Mouse (Mus musculus) embryonic facial prominence, embryonic 14.5 days (tissue): Measurements from ENCODE around the gene Btf3l4. TPM values are rescaled to one million over a fixed set of nuclear protein-coding genes. Genes with fewer than 3 reads are reported as not detected.

ENCODE experiments used
- ATAC-seq: fragments of 200-750 bp; cut with Nextera tagmentation; 2 replicates; pipeline ENCODE4 v1.8.0; 2017; ENCODE audit warnings: low read depth, moderate number of reproducible peaks, moderate TSS enrichment
- DNase-seq: peaks from one replicate; pipeline ENCODE4 v3.0.0-alpha.2; 2015; ENCODE audit warnings: low spot score
- H3K27ac ChIP-seq: fragments of 300-500 bp; sonication (generic); replicated peaks from 2 replicates; pipeline ENCODE4 v1.5.1; 2014; ENCODE audit warnings: low read depth, mild to moderate bottlenecking, low read length, moderate library complexity
- H3K27me3 ChIP-seq: fragments of 300-500 bp; sonication (generic); replicated peaks from 2 replicates; pipeline ENCODE4 v1.6.1; 2014; ENCODE audit warnings: low read length; ENCODE audit not compliant: control insufficient read depth, insufficient read depth
- H3K36me3 ChIP-seq: fragments of 300-500 bp; sonication (generic); 2 replicates; pipeline ENCODE4 v1.6.1; 2014; ENCODE audit warnings: low read length, mixed read lengths; ENCODE audit not compliant: control insufficient read depth, insufficient read depth
- H3K4me1 ChIP-seq: fragments of 300-500 bp; sonication (generic); 2 replicates; pipeline ENCODE4 v1.6.1; 2014; ENCODE audit warnings: antibody characterized with exemption, low read length; ENCODE audit not compliant: control insufficient read depth, insufficient read depth
- H3K4me2 ChIP-seq: fragments of 300-500 bp; sonication (generic); 2 replicates; pipeline ENCODE4 v1.6.1; 2014; ENCODE audit warnings: low read depth, mild to moderate bottlenecking, low read length, moderate library complexity, mixed read lengths
- H3K4me3 ChIP-seq: fragments of 300-500 bp; sonication (generic); 2 replicates; pipeline ENCODE4 v1.5.1; 2014; ENCODE audit warnings: low read depth, mild to moderate bottlenecking, low read length
- H3K9ac ChIP-seq: fragments of 300-500 bp; sonication (generic); 2 replicates; pipeline ENCODE4 v1.6.1; 2014; ENCODE audit warnings: low read depth, mild to moderate bottlenecking, low read length, moderate library complexity, mixed read lengths
- H3K9me3 ChIP-seq: fragments of 300-500 bp; sonication (generic); 2 replicates; pipeline ENCODE4 v1.6.1; 2016; ENCODE audit warnings: low read length; ENCODE audit not compliant: control insufficient read depth
- WGBS: fragments of 180-500 bp; shearing (Covaris S2); extraction: QIAGEN DNeasy Blood & Tissue Kit; methylation state at CpG from one replicate; pipeline ENCODE4 v1.1.7; 2014; 5-methylcytosine and 5-hydroxymethylcytosine counted together
- polyA plus RNA-seq: library from polyadenylated mRNA; unstranded; fragments of >200 nt; fragmentation: Nextera tagmentation; extraction: Ambion mirVana; gene quantifications from 2 replicates; pipeline ENCODE4 v1.2.1, GENCODE M21; 2014

The Btf3l4 gene
- polyA plus RNA-seq, 1 experiment from 2014 or later, result 141 TPM

- Histone ChIP-seq H3K27me3 (no peaks in the 10 kb centered on the region), H3K36me3 (no peaks in the 10 kb centered on the region), H3K27ac (peak within 1 kb of the TSS; percentile 97), H3K9ac (peak within 1 kb of the TSS; percentile 99), H3K4me3 (peak within 1 kb of the TSS; percentile 93), H3K4me1 (peaks cover 3% of the 10 kb centered on the region; the same call in 1 of the 2 replicates), H3K9me3 (no peaks in the 10 kb centered on the region), H3K4me2 (peak within 1 kb of the TSS; percentile 56)
- under 1% methylated on average over 45 of the region's 111 CpGs for WGBS
- ATAC-seq (peak; percentile 94), DNase-seq (peak; percentile 83)
Measured at GRCm38 (mm10) chr4:108780057-108780863, 53.2 kb downstream of the Btf3l4 start, which contains the start of gene Zfyve9. Gene Zfyve9, minus strand, starts transcription at chr4:108780798.

GRCm38 (mm10) chr4:108779763-108780056 is 53.7 kb downstream of the Btf3l4 start:
- Histone ChIP-seq H3K9ac (peak overlapping the region; percentile 99), H3K4me3 (peak overlapping the region; percentile 93), H3K4me2 (peak overlapping the region; percentile 56), H3K36me3 (no peaks in the 10 kb centered on the region), H3K4me1 (peaks cover 3% of the 10 kb centered on the region; the same call in 1 of the 2 replicates), H3K9me3 (no peaks in the 10 kb centered on the region), H3K27ac (peak overlapping the region; percentile 97), H3K27me3 (no peaks in the 10 kb centered on the region)
- 0% methylated on average over 7 of the region's 7 CpGs for WGBS
- ATAC-seq (no peak), DNase-seq (no peak)

GRCm38 (mm10) chr4:108768527-108768926 is 64.9 kb downstream of the Btf3l4 start:
- Histone ChIP-seq H3K4me3 (no peak overlapping the region), H3K4me1 (no peaks in the 10 kb centered on the region), H3K27me3 (no peaks in the 10 kb centered on the region), H3K9ac (no peak overlapping the region), H3K4me2 (no peak overlapping the region), H3K9me3 (no peaks in the 10 kb centered on the region), H3K27ac (no peak overlapping the region), H3K36me3 (no peaks in the 10 kb centered on the region)
- DNase-seq (peak; percentile 43), ATAC-seq (peak; percentile 57; the same call in 1 of the 2 replicates)

Other genes with a start within 250 kb of the Btf3l4 start
- gene Cc2d1b, start 213.7 kb downstream of the Btf3l4 start, polyA plus RNA-seq, result 28.2 and 32.5 TPM in 2 replicates
- 1.2 and 1.7 TPM in 2 replicates for gene 3110021N24Rik, start 114.0 kb downstream of the Btf3l4 start, polyA plus RNA-seq
- 4.6 and 4.7 TPM in 2 replicates for gene Zfyve9, start 52.8 kb downstream of the Btf3l4 start, polyA plus RNA-seq
- 103 and 107 TPM in 2 replicates for gene Txndc12, start 987 bp upstream of the Btf3l4 start, polyA plus RNA-seq
- 42.0 and 48.5 TPM in 2 replicates for gene Kti12, start 14.2 kb upstream of the Btf3l4 start, polyA plus RNA-seq
- 0.54 and 1.1 TPM in 2 replicates for gene A730015C16Rik, start 15.0 kb upstream of the Btf3l4 start, polyA plus RNA-seq
- 17.8 and 21.1 TPM in 2 replicates for gene Rab3b, start 45.4 kb upstream of the Btf3l4 start, polyA plus RNA-seq
- gene Nrd1, start 167.0 kb upstream of the Btf3l4 start, polyA plus RNA-seq, result 54.3 and 58.1 TPM in 2 replicates